Mouse (Mus musculus) liver, embryonic 15.5 days (tissue): ENCODE results near the gene Gm11077. TPM values are rescaled to one million over a fixed set of nuclear protein-coding genes. Genes with fewer than 3 reads are reported as not detected.

ENCODE experiments used
- ATAC-seq: fragments of 200-750 bp; cut with Nextera tagmentation; 2 replicates; pipeline ENCODE4 v1.8.0; 2017; ENCODE audit warnings: moderate number of reproducible peaks, mild to moderate bottlenecking, moderate library complexity; ENCODE audit not compliant: insufficient read depth
- H3K27ac ChIP-seq: fragments of 300-500 bp; sonication (generic); replicated peaks from 2 replicates; pipeline ENCODE4 v1.5.1; 2015; ENCODE audit warnings: mild to moderate bottlenecking, inconsistent platforms
- H3K27me3 ChIP-seq: fragments of 300-500 bp; sonication (generic); 2 replicates; pipeline ENCODE4 v1.6.1; 2015; ENCODE audit warnings: mild to moderate bottlenecking, inconsistent platforms
- H3K36me3 ChIP-seq: fragments of 300-500 bp; sonication (generic); replicated peaks from 2 replicates; pipeline ENCODE4 v1.6.1; 2015; ENCODE audit warnings: moderate library complexity, mild to moderate bottlenecking, inconsistent platforms
- H3K4me1 ChIP-seq: fragments of 300-500 bp; sonication (generic); replicated peaks from 2 replicates; pipeline ENCODE4 v1.6.1; 2015; ENCODE audit warnings: inconsistent platforms
- H3K4me2 ChIP-seq: fragments of 300-500 bp; sonication (generic); 2 replicates; pipeline ENCODE4 v1.6.1; 2015; ENCODE audit warnings: moderate library complexity, mild to moderate bottlenecking, inconsistent platforms
- H3K4me3 ChIP-seq: fragments of 300-500 bp; sonication (generic); replicated peaks from 2 replicates; pipeline ENCODE4 v1.5.1; 2015; ENCODE audit warnings: mild to moderate bottlenecking, inconsistent platforms
- H3K9ac ChIP-seq: fragments of 300-500 bp; sonication (generic); 2 replicates; pipeline ENCODE4 v1.6.1; 2015; ENCODE audit warnings: moderate library complexity, mild to moderate bottlenecking, inconsistent platforms
- H3K9me3 ChIP-seq: fragments of 300-500 bp; sonication (generic); replicated peaks from 2 replicates; pipeline ENCODE4 v1.6.1; 2016; ENCODE audit warnings: inconsistent platforms
- WGBS: fragments of 180-500 bp; shearing (Covaris S2); methylation state at CpG from one replicate; pipeline ENCODE4 v1.1.7; 2015; ENCODE audit warnings: mixed read lengths; ENCODE audit not compliant: insufficient replicate concordance; 5-methylcytosine and 5-hydroxymethylcytosine counted together
- polyA plus RNA-seq: library from polyadenylated mRNA; unstranded; fragments of >200 nt; fragmentation: Nextera tagmentation; extraction: Ambion mirVana; gene quantifications from 2 replicates; pipeline ENCODE4 v1.2.1, GENCODE M21; 2015

Gene Gm11077
- polyA plus RNA-seq, 1 experiment from 2014 or later, result not detected

GRCm38 (mm10) chr6:140798841-140799240 is 69.8 kb downstream of the Gm11077 start:
- no peaks in the 10 kb centered on the region for H3K4me1 ChIP-seq
- whole genome bisulfite sequencing, result 50% methylated on average over 3 of the region's 3 CpGs
- no peak overlapping the region for H3K27ac ChIP-seq
- H3K27me3 ChIP-seq, result no peaks in the 10 kb centered on the region
- H3K4me3 ChIP-seq, result no peak overlapping the region
- ATAC-seq, result no peak
- H3K9ac ChIP-seq, result no peak overlapping the region
- no peak overlapping the region for H3K4me2 ChIP-seq
- no peaks in the 10 kb centered on the region for H3K9me3 ChIP-seq
- H3K36me3 ChIP-seq, result no peaks in the 10 kb centered on the region

DNA sequence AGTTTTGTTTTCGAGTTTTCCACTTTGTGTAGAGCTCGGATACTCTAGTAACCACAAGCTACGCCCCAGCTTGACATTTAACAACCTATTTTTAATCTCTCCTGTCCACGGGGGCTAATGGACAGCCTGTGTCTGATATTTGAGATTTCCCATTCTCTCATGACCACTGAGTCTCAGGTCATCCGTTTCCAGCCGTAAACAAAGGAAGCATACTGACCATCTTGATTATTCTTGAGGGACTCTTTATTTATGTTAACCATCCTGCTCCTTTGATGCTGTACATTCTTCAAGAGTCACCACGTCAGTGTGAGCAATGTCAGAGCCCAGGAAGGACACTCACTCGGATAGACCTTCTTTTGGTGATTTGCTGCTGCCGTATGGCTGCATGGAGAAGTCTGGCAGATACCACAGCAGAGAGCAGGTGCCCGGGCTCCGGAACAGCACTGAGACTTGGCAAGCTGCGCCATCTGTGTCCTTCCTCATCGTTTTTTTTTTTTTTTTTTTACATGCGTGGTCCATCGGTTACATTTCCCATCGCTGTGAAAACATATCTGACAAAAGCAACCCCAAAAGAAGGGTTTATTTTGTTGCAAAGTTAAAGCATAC is 70.5 kb downstream of the Gm11077 start:
- H3K4me2 ChIP-seq, result no peak overlapping the region
- H3K36me3 ChIP-seq, result no peaks in the 10 kb centered on the region
- H3K27me3 ChIP-seq, result no peaks in the 10 kb centered on the region
- no peaks in the 10 kb centered on the region for H3K9me3 ChIP-seq
- H3K4me3 ChIP-seq, result no peak overlapping the region
- WGBS, result 67% methylated on average over 16 of the region's 16 CpGs
- ATAC-seq, result no peak
- H3K9ac ChIP-seq, result no peak overlapping the region
- no peaks in the 10 kb centered on the region for H3K4me1 ChIP-seq
- no peak overlapping the region for H3K27ac ChIP-seq

DNA sequence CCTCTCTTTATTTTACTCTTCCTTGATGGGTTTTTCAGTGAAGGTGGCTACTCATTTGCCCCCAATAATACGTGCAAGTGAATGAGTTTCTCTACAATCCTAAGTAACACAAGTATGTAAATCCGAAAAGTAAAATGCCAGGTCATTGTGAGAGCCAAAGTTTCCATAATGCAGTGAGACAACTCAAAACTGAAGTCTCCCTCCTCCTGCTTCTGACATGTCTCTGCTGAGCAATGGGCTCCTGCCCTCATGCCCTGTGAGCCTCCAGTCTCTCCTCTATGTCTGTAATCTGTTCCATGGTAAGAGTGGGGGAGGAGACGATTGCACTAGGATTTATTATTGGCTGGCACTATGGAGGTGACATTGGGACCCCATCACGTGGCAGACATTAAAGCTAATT is 71.5 kb downstream of the Gm11077 start:
- WGBS, result 51% methylated on average over 4 of the region's 4 CpGs
- no peaks in the 10 kb centered on the region for H3K27me3 ChIP-seq
- no peak for ATAC-seq
- no peak overlapping the region for H3K4me2 ChIP-seq
- H3K27ac ChIP-seq, result no peak overlapping the region
- no peaks in the 10 kb centered on the region for H3K9me3 ChIP-seq
- H3K9ac ChIP-seq, result no peak overlapping the region
- no peak overlapping the region for H3K4me3 ChIP-seq
- H3K4me1 ChIP-seq, result no peaks in the 10 kb centered on the region
- no peaks in the 10 kb centered on the region for H3K36me3 ChIP-seq

Other genes starting within 250 kb of the Gm11077 start
- 2.7 and 3.1 TPM in 2 replicates for gene Aebp2, start 106.6 kb upstream of the Gm11077 start, polyA plus RNA-seq